Mouse (Mus musculus) heart, adult 2 months (tissue): ENCODE results near the gene Gpr107.

Source experiments
- EP300 ChIP-seq: fragments of 200-500 bp; IDR thresholded peaks from 2 replicates; pipeline ENCODE4 v1.6.1; 2011; ENCODE audit warnings: low read depth, low read length, control low read depth; ENCODE audit not compliant: insufficient read depth
- POLR2A ChIP-seq: fragments of 200-500 bp; IDR thresholded peaks from 2 replicates; pipeline ENCODE4 v1.6.1; 2011; ENCODE audit warnings: mild to moderate bottlenecking, low read depth, low read length, control low read depth; ENCODE audit not compliant: insufficient read depth

GRCm38 (mm10) chr2:31239203-31239696 lies 87.1 kb downstream of the Gpr107 start:
- TF ChIP-seq POLR2A = no peak
- no peak for TF ChIP-seq EP300
